ENCODE assay signal across 17 mouse cellular contexts in the genomic region with DNA sequence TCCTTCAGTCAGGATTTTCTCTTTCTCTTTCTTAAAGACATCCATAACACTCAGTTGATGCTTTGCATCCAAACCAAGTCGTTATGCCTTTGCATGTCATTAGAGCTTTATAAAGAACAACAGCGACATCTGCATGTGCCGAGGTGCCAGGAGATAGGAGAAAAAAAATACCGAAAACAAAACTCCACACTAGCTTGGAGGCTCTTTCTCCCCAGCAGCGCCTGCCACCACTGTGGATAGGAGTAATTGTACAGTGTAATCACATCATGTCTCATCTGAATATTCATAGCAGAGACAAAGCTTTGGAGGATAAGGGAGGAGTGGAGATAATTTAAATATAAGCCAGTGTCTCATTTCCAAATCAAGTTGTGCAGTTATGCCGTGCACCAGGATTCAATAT.
DNase-seq lines count a peak whose midpoint lies in the region; ATAC-seq lines count a peak whose summit lies in the region.
"Had no signal": no experiment of that assay in that cellular context is flagged by ENCODE, and none has a peak within 500 bp of the region (broad histone marks: within the 10 kb centered on the region; RNA-seq: fewer than 3 reads in every experiment).

No protein-coding gene starts in this region.

- H3K27me3 ChIP-seq in midbrain, embryonic 12.5 days: no peaks in the 10 kb centered on the region
- no peaks in the 10 kb centered on the region for H3K27me3 ChIP-seq in midbrain, embryonic 11.5 days (ENCODE audit: control insufficient read depth, insufficient read depth, low read length)
- H3K27me3 ChIP-seq in hindbrain, embryonic 15.5 days: no peaks in the 10 kb centered on the region
- H3K27me3 ChIP-seq in kidney, embryonic 14.5 days (ENCODE audit: control insufficient read depth, insufficient read depth, low read length): 0 out of 2 replicates have a peak, but pooled peaks cover 2% of the 10 kb centered on the region
- H3K27me3 ChIP-seq: embryonic facial prominence, embryonic 15.5 days; limb, embryonic 12.5 days had no signal

- no peak overlapping the region for H3K9ac ChIP-seq in midbrain, embryonic 12.5 days (replicated peaks)
- no peak overlapping the region for H3K9ac ChIP-seq in midbrain, embryonic 11.5 days (ENCODE audit: low read length)
- H3K9ac ChIP-seq in hindbrain, embryonic 15.5 days: peak overlapping the region; percentile 65
- H3K9ac ChIP-seq in kidney, embryonic 14.5 days (ENCODE audit: low read depth, low read length): no peak overlapping the region
- H3K9ac ChIP-seq: embryonic facial prominence, embryonic 15.5 days; limb, embryonic 12.5 days had no signal

- no peaks in the 10 kb centered on the region for H3K36me3 ChIP-seq in midbrain, embryonic 12.5 days
- H3K36me3 ChIP-seq in midbrain, embryonic 11.5 days (ENCODE audit: control insufficient read depth, insufficient read depth, low read length): no peaks in the 10 kb centered on the region
- no peaks in the 10 kb centered on the region for H3K36me3 ChIP-seq in hindbrain, embryonic 15.5 days
- H3K36me3 ChIP-seq in kidney, embryonic 14.5 days (ENCODE audit: control insufficient read depth, insufficient read depth, low read length): no peaks in the 10 kb centered on the region
- H3K36me3 ChIP-seq: embryonic facial prominence, embryonic 15.5 days; G1E; limb, embryonic 12.5 days had no signal

- peak overlapping the region; percentile 65 for H3K27ac ChIP-seq in midbrain, embryonic 12.5 days (replicated peaks)
- H3K27ac ChIP-seq in midbrain, embryonic 11.5 days (ENCODE audit: low read depth, low read length): no peak overlapping the region
- H3K27ac ChIP-seq in hindbrain, embryonic 15.5 days (replicated peaks): peak overlapping the region; percentile 83
- no peak overlapping the region for H3K27ac ChIP-seq in kidney, embryonic 14.5 days (ENCODE audit: low read depth, low read length)
- H3K27ac ChIP-seq: embryonic facial prominence, embryonic 15.5 days; limb, embryonic 12.5 days had no signal

- peak; percentile 38 to 46 for DNase-seq in cerebellum, postnatal 10 days
- DNase-seq in cerebellum, postnatal 4 days (ENCODE audit: low spot score in 2 of 2): no peak
- no peak for DNase-seq in midbrain, embryonic 11.5 days (ENCODE audit: low spot score, missing footprints)
- DNase-seq in right cerebral cortex, postnatal 4 days: peak; percentile 37
- DNase-seq in kidney, adult 9 months: no peak
- DNase-seq: cerebellum, adult 8-10 months; gastrocnemius, postnatal 36 days; heart, postnatal 14 days; kidney, postnatal 36 days; lung, postnatal 10 days had no signal

- ATAC-seq in midbrain, embryonic 12.5 days (ENCODE audit: low FRiP score, low read depth): peak; percentile 21; the same call in 1 of the 2 replicates
- ATAC-seq in midbrain, embryonic 11.5 days (ENCODE audit: low FRiP score): no peak
- peak; percentile 28; the same call in 1 of the 2 replicates for ATAC-seq in hindbrain, embryonic 15.5 days (ENCODE audit: low FRiP score, low read depth)
- ATAC-seq in kidney, embryonic 14.5 days (ENCODE audit: low FRiP score, low TSS enrichment): no peak

- 68% methylated on average over 6 of the region's 6 CpGs for WGBS in midbrain, embryonic 12.5 days
- WGBS in midbrain, embryonic 11.5 days: 84% methylated on average over 6 of the region's 6 CpGs
- 18% methylated on average over 6 of the region's 6 CpGs for WGBS in hindbrain, embryonic 15.5 days
- WGBS in kidney, embryonic 14.5 days: 84% methylated on average over 6 of the region's 6 CpGs

- H3K4me1 ChIP-seq in midbrain, embryonic 12.5 days: peaks cover 42% of the 10 kb centered on the region
- peaks cover 2% of the 10 kb centered on the region; the same call in 1 of the 2 replicates for H3K4me1 ChIP-seq in midbrain, embryonic 11.5 days (ENCODE audit: control insufficient read depth, insufficient read depth, low read length)
- H3K4me1 ChIP-seq in hindbrain, embryonic 15.5 days (replicated peaks): peaks cover 17% of the 10 kb centered on the region
- no peaks in the 10 kb centered on the region for H3K4me1 ChIP-seq in kidney, embryonic 14.5 days (ENCODE audit: control insufficient read depth, insufficient read depth, low read length)
- H3K4me1 ChIP-seq: limb, embryonic 12.5 days had no signal

- H3K4me3 ChIP-seq in midbrain, embryonic 12.5 days: no peak overlapping the region
- no peak overlapping the region for H3K4me3 ChIP-seq in midbrain, embryonic 11.5 days (ENCODE audit: low read depth, low read length)
- peak overlapping the region; percentile 49 for H3K4me3 ChIP-seq in hindbrain, embryonic 15.5 days
- no peak overlapping the region for H3K4me3 ChIP-seq in kidney, embryonic 14.5 days (ENCODE audit: low read length)
- H3K4me3 ChIP-seq: embryonic facial prominence, embryonic 15.5 days; limb, embryonic 12.5 days; myocyte had no signal

- peak overlapping the region; percentile 19; the same call in 1 of the 2 replicates for H3K4me2 ChIP-seq in midbrain, embryonic 12.5 days (replicated peaks)
- no peak overlapping the region for H3K4me2 ChIP-seq in midbrain, embryonic 11.5 days
- peak overlapping the region; percentile 55 for H3K4me2 ChIP-seq in hindbrain, embryonic 15.5 days
- no peak overlapping the region for H3K4me2 ChIP-seq in kidney, embryonic 14.5 days (replicated peaks; ENCODE audit: low read depth, low read length)
- H3K4me2 ChIP-seq: embryonic facial prominence, embryonic 15.5 days; limb, embryonic 12.5 days had no signal

- H3K9me3 ChIP-seq in midbrain, embryonic 12.5 days: no peaks in the 10 kb centered on the region
- H3K9me3 ChIP-seq in midbrain, embryonic 11.5 days (ENCODE audit: control insufficient read depth, low read length): no peaks in the 10 kb centered on the region
- H3K9me3 ChIP-seq in hindbrain, embryonic 15.5 days: no peaks in the 10 kb centered on the region
- no peaks in the 10 kb centered on the region for H3K9me3 ChIP-seq in kidney, embryonic 14.5 days (ENCODE audit: control insufficient read depth, low read length)
- H3K9me3 ChIP-seq: embryonic facial prominence, embryonic 15.5 days; limb, embryonic 12.5 days had no signal

Comparison
In these comparisons a context has a peak if more than half of its experiments do, and no peak if none do; other contexts are left out.
1. DNase-seq: peak in cerebellum, postnatal 10 days (2 of 2) and right cerebral cortex, postnatal 4 days (single experiment); none in cerebellum, postnatal 4 days (0 of 2), midbrain, embryonic 11.5 days (single experiment) and kidney, adult 9 months (single experiment).
2. ATAC-seq: peak in midbrain, embryonic 12.5 days (single experiment) and hindbrain, embryonic 15.5 days (single experiment); none in midbrain, embryonic 11.5 days (single experiment) and kidney, embryonic 14.5 days (single experiment).
3. H3K27ac ChIP-seq: peak in midbrain, embryonic 12.5 days (single experiment) and hindbrain, embryonic 15.5 days (single experiment); none in midbrain, embryonic 11.5 days (single experiment) and kidney, embryonic 14.5 days (single experiment).
4. H3K4me2 ChIP-seq: peak in midbrain, embryonic 12.5 days (single experiment) and hindbrain, embryonic 15.5 days (single experiment); none in midbrain, embryonic 11.5 days (single experiment) and kidney, embryonic 14.5 days (single experiment).